ENCODE assay signal across 8 mouse cellular contexts in genomic region chr5:124046741-124047401, GRCm38 (mm10). TPM values are rescaled to one million over a fixed set of nuclear protein-coding genes. Genes with fewer than 3 reads are reported as not detected.
DNase-seq lines count a peak whose midpoint lies in the region; ATAC-seq lines count a peak whose summit lies in the region.

No protein-coding gene starts in this region.

- DNase-seq in cerebellum, postnatal 10 days = peak; percentile 55 to 61
- DNase-seq in cerebellum, adult 11-12 months = no peak
- DNase-seq in 3134 (ENCODE audit: extremely low read depth, insufficient read length, low spot score) = peak; percentile 94
- DNase-seq in lung, postnatal 10 days = peak; percentile 28
- DNase-seq in left cerebral cortex, adult 9 months (ENCODE audit: low spot score in 2 of 2) = no peak
- DNase-seq in hindbrain, embryonic 11.5 days (ENCODE audit: low spot score) = no peak

- no peak overlapping the region for H3K4me3 ChIP-seq in embryonic facial prominence, embryonic 15.5 days (replicated peaks)
- no peak overlapping the region for H3K4me3 ChIP-seq in hindbrain, embryonic 11.5 days (ENCODE audit: low read depth, low read length)

- no peaks in the 10 kb centered on the region for H3K36me3 ChIP-seq in embryonic facial prominence, embryonic 15.5 days
- H3K36me3 ChIP-seq in hindbrain, embryonic 11.5 days (ENCODE audit: control insufficient read depth, insufficient read depth, low read length) = no peaks in the 10 kb centered on the region

- peak overlapping the region; percentile 71 for H3K27ac ChIP-seq in embryonic facial prominence, embryonic 15.5 days (replicated peaks)
- no peak overlapping the region for H3K27ac ChIP-seq in hindbrain, embryonic 11.5 days (ENCODE audit: low read depth, low read length)

- no peak overlapping the region for H3K9ac ChIP-seq in embryonic facial prominence, embryonic 15.5 days
- H3K9ac ChIP-seq in hindbrain, embryonic 11.5 days (ENCODE audit: low read depth, low read length) = no peak overlapping the region

- H3K4me2 ChIP-seq in embryonic facial prominence, embryonic 15.5 days (replicated peaks) = no peak overlapping the region
- no peak overlapping the region for H3K4me2 ChIP-seq in hindbrain, embryonic 11.5 days (replicated peaks; ENCODE audit: low read depth, low read length)

- 60% methylated on average over 7 of the region's 7 CpGs for WGBS in embryonic facial prominence, embryonic 15.5 days
- WGBS in hindbrain, embryonic 11.5 days = 81% methylated on average over 7 of the region's 7 CpGs

- H3K9me3 ChIP-seq in embryonic facial prominence, embryonic 15.5 days (replicated peaks) = no peaks in the 10 kb centered on the region
- no peaks in the 10 kb centered on the region for H3K9me3 ChIP-seq in hindbrain, embryonic 11.5 days (ENCODE audit: control insufficient read depth, low read length)

- no peaks in the 10 kb centered on the region for H3K27me3 ChIP-seq in embryonic facial prominence, embryonic 15.5 days
- no peaks in the 10 kb centered on the region for H3K27me3 ChIP-seq in hindbrain, embryonic 11.5 days (ENCODE audit: control insufficient read depth, insufficient read depth, low read length)

- ATAC-seq in embryonic facial prominence, embryonic 15.5 days (ENCODE audit: insufficient number of reproducible peaks, low FRiP score, low TSS enrichment, low read depth) = no peak
- ATAC-seq in CD4-positive, CD25-positive, alpha-beta regulatory T cell, adult 4 months = no peak
- ATAC-seq in hindbrain, embryonic 11.5 days (ENCODE audit: low FRiP score) = no peak

- H3K4me1 ChIP-seq in embryonic facial prominence, embryonic 15.5 days = peaks cover 28% of the 10 kb centered on the region
- H3K4me1 ChIP-seq in hindbrain, embryonic 11.5 days (replicated peaks; ENCODE audit: control insufficient read depth, insufficient read depth, low read length) = peaks cover 9% of the 10 kb centered on the region

RNA-seq across cellular contexts. Expression of gene Vps37b, which starts 14.8 kb away (rescaled TPM):
- 37.7 and 39.1 TPM in 2 replicates for polyA plus RNA-seq in embryonic facial prominence, embryonic 15.5 days (2015; fragmentation: Nextera tagmentation; extraction: Ambion mirVana)
- 10 to 100 TPM; 17.8 to 22.1 TPM for polyA plus RNA-seq in CD4-positive, CD25-positive, alpha-beta regulatory T cell, adult 4 months (2017; shearing (Covaris generic))
- polyA plus RNA-seq in hindbrain, embryonic 11.5 days (2014; fragmentation: Nextera tagmentation; extraction: Ambion mirVana) = 38.3 and 48.8 TPM in 2 replicates

RNA-seq across cellular contexts. Expression of gene Abcb9, which starts 48.7 kb away (rescaled TPM):
- 2.4 and 2.9 TPM in 2 replicates for polyA plus RNA-seq in embryonic facial prominence, embryonic 15.5 days (2015; fragmentation: Nextera tagmentation; extraction: Ambion mirVana)
- 10 to 100 TPM; 16.1 to 16.6 TPM for polyA plus RNA-seq in CD4-positive, CD25-positive, alpha-beta regulatory T cell, adult 4 months (2017; shearing (Covaris generic))
- polyA plus RNA-seq in hindbrain, embryonic 11.5 days (2014; fragmentation: Nextera tagmentation; extraction: Ambion mirVana) = 0.71 and 0.76 TPM in 2 replicates

Comparison
In these comparisons a context has a peak if more than half of its experiments do, and no peak if none do; other contexts are left out.
1. DNase-seq: peak in cerebellum, postnatal 10 days (2 of 2), 3134 (single experiment) and lung, postnatal 10 days (single experiment); none in cerebellum, adult 11-12 months (single experiment), left cerebral cortex, adult 9 months (0 of 2) and hindbrain, embryonic 11.5 days (single experiment).